Mouse (Mus musculus) right cerebral cortex, postnatal 36 days (tissue): ENCODE measurements around the gene Erc1.
"Not testable (repeated sequence)": the region's sequence is repeated elsewhere in the genome, so short reads cannot be mapped to it uniquely, and the experiment has no call there.

Experiments used
- DNase-seq, 2 experiments: peaks; one replicate each; pipeline ENCODE4 v3.0.0; 2022; ENCODE audit warnings: low spot score in 2 of 2, mixed read lengths in 1 of 2

Gene Erc1

GRCm38 (mm10) chr6:119711649-119712305 is 136.2 kb downstream of the Erc1 start:
- DNase-seq: no peak

GRCm38 (mm10) chr6:119709552-119709951 is 138.4 kb downstream of the Erc1 start:
- no peak for DNase-seq

GRCm38 (mm10) chr6:119707911-119708310 is 140.1 kb downstream of the Erc1 start:
- DNase-seq: no peak

- no peak for DNase-seq
These were observed 143.1 kb downstream of the Erc1 start for GRCm38 (mm10) chr6:119704899-119705298.

- DNase-seq: no peak
These were observed 155.2 kb downstream of the Erc1 start for GRCm38 (mm10) chr6:119692754-119693153.

- DNase-seq: no peak
These were observed 161.5 kb downstream of the Erc1 start for GRCm38 (mm10) chr6:119686470-119686869.

- no peak for DNase-seq
These were observed 167.2 kb downstream of the Erc1 start for GRCm38 (mm10) chr6:119680746-119681145.

GRCm38 (mm10) chr6:119674811-119675209 is 173.2 kb downstream of the Erc1 start:
- no peak for DNase-seq

GRCm38 (mm10) chr6:119674201-119674810 is 173.7 kb downstream of the Erc1 start:
- DNase-seq: no peak

GRCm38 (mm10) chr6:119669746-119670145 is 178.2 kb downstream of the Erc1 start:
- DNase-seq: no peak

GRCm38 (mm10) chr6:119662936-119663335 is 185.0 kb downstream of the Erc1 start:
- no peak for DNase-seq

GRCm38 (mm10) chr6:119661081-119661493 is 186.9 kb downstream of the Erc1 start:
- DNase-seq: no peak

- no peak for DNase-seq
These were observed 189.5 kb downstream of the Erc1 start for GRCm38 (mm10) chr6:119658441-119658840.

GRCm38 (mm10) chr6:119657418-119658178 is 190.4 kb downstream of the Erc1 start:
- DNase-seq: no peak

GRCm38 (mm10) chr6:119654777-119655176 is 193.2 kb downstream of the Erc1 start:
- not testable (repeated sequence) for DNase-seq

- no peak for DNase-seq
These were observed 204.0 kb downstream of the Erc1 start for GRCm38 (mm10) chr6:119643880-119644460.

GRCm38 (mm10) chr6:119643178-119643728 is 204.7 kb downstream of the Erc1 start:
- no peak for DNase-seq

GRCm38 (mm10) chr6:119642718-119643117 is 205.2 kb downstream of the Erc1 start:
- no peak for DNase-seq

- no peak for DNase-seq
These were observed 212.3 kb downstream of the Erc1 start for GRCm38 (mm10) chr6:119635629-119636028.

GRCm38 (mm10) chr6:119630622-119631021 is 217.3 kb downstream of the Erc1 start:
- no peak for DNase-seq

GRCm38 (mm10) chr6:119601379-119601778 is 246.6 kb downstream of the Erc1 start:
- no peak for DNase-seq

GRCm38 (mm10) chr6:119595440-119595839 is 252.5 kb downstream of the Erc1 start:
- no peak for DNase-seq
